ENCODE assay signal across 13 mouse cellular contexts in genomic region chr11:87279461-87279860, GRCm38 (mm10).
"Had no signal": no experiment of that assay in that cellular context is flagged by ENCODE, and none has a peak within 500 bp of the region (broad histone marks: within the 10 kb centered on the region; RNA-seq: fewer than 3 reads in every experiment).

No protein-coding gene starts in this region.

- H3K27me3 ChIP-seq: liver, embryonic 13.5 days; midbrain, embryonic 12.5 days; midbrain, embryonic 15.5 days had no signal

- H3K4me3 ChIP-seq: liver, embryonic 13.5 days; midbrain, embryonic 12.5 days; midbrain, embryonic 15.5 days had no signal

- H3K9me3 ChIP-seq: liver, embryonic 13.5 days; midbrain, embryonic 12.5 days; midbrain, embryonic 15.5 days had no signal

- H3K36me3 ChIP-seq: liver, embryonic 13.5 days; midbrain, embryonic 12.5 days; midbrain, embryonic 15.5 days had no signal

- H3K9ac ChIP-seq: liver, embryonic 13.5 days; midbrain, embryonic 12.5 days; midbrain, embryonic 15.5 days had no signal

- DNase-seq: kidney, adult 2 months; kidney, postnatal 14 days; liver, embryonic 13.5 days; lung, adult 2 months; lung, postnatal 14 days; lung, postnatal 4 days; right cerebral cortex, postnatal 4 days; thymus, adult 2 months; thymus, postnatal 25 days had no signal

- ATAC-seq: intestine, embryonic 16.5 days; midbrain, embryonic 15.5 days had no signal

- H3K4me2 ChIP-seq: liver, embryonic 13.5 days; midbrain, embryonic 12.5 days; midbrain, embryonic 15.5 days had no signal

- H3K27ac ChIP-seq: liver, embryonic 13.5 days; midbrain, embryonic 12.5 days; midbrain, embryonic 15.5 days; stomach, postnatal 0 days had no signal
